Comparison of ENCODE assay signal across 14 mouse cellular contexts in genomic region chr3:123298283-123298682, GRCm38 (mm10). TPM values are rescaled to one million over a fixed set of nuclear protein-coding genes. Genes with fewer than 3 reads are reported as not detected.
DNase-seq lines count a peak whose midpoint lies in the region; ATAC-seq and TF ChIP-seq lines count a peak whose summit lies in the region.
"Had no signal": no experiment of that assay in that cellular context is flagged by ENCODE, and none has a peak within 500 bp of the region (broad histone marks: within the 10 kb centered on the region; RNA-seq: fewer than 3 reads in every experiment).

No protein-coding gene starts in this region.

- H3K9ac ChIP-seq in liver, postnatal 0 days (replicated peaks), result no peak overlapping the region
- H3K9ac ChIP-seq: lung, embryonic 15.5 days; midbrain, embryonic 15.5 days had no signal

- ATAC-seq in liver, postnatal 0 days, result no peak
- ATAC-seq: midbrain, embryonic 15.5 days had no signal

- H3K9me3 ChIP-seq in liver, postnatal 0 days (ENCODE audit: low read length), result no peaks in the 10 kb centered on the region
- H3K9me3 ChIP-seq: limb, embryonic 10.5 days; lung, embryonic 15.5 days; midbrain, embryonic 15.5 days had no signal

- intact Hi-C loops in left cerebral cortex, postnatal 25 days (cut with DNase I), result loop anchor here (1.0 kb wide), 2 partner anchors 31 to 50 kb away; partner anchors contain the start of gene Sec24d
- intact Hi-C loops in heart, postnatal 14 days (cut with DNase I), result no loop called here

- no peak for TF ChIP-seq CTCF in brain, embryonic 14.5 days (IDR thresholded peaks at IDR 0.05; ENCODE audit: borderline replicate concordance, extremely low read depth, insufficient read depth, insufficient read length)
- TF ChIP-seq CTCF in layer of hippocampus, adult 2 months (conservative IDR thresholded peaks at IDR 0.05), result no peak
- no peak for TF ChIP-seq CTCF in liver, postnatal 0 days (IDR thresholded peaks at IDR 0.05; ENCODE audit: low read depth)

- no peak for TF ChIP-seq POLR2A in brain, embryonic 14.5 days (IDR thresholded peaks at IDR 0.05; ENCODE audit: borderline replicate concordance, extremely low read depth, insufficient read depth, insufficient read length, poor library complexity, severe bottlenecking)

- no peak overlapping the region for H3K4me2 ChIP-seq in liver, postnatal 0 days (ENCODE audit: low read depth, low read length)
- H3K4me2 ChIP-seq: lung, embryonic 15.5 days; midbrain, embryonic 15.5 days had no signal

- DNase-seq in brain, embryonic 14.5 days (ENCODE audit: low read depth), result peak; percentile 90
- peak; percentile 74 for DNase-seq in cerebellum, adult 9-11 months
- peak; percentile 89 to 90 for DNase-seq in layer of hippocampus, adult 2 months (ENCODE audit: low spot score in 2 of 2)
- peak; percentile 88 to 98 for DNase-seq in left cerebral cortex, postnatal 25 days (ENCODE audit: low spot score in 2 of 2)
- DNase-seq in kidney, adult 8-10 months, result no peak
- no peak for DNase-seq in adrenal gland, adult 18-20 months (ENCODE audit: low spot score in 2 of 2)
- DNase-seq in heart, postnatal 14 days, result no peak
- DNase-seq in liver, postnatal 0 days, result no peak
- DNase-seq: heart, adult 18-20 months had no signal

- H3K27ac ChIP-seq in layer of hippocampus, adult 2 months, result peak overlapping the region; percentile 61; the same call in 1 of the 2 replicates
- no peak overlapping the region for H3K27ac ChIP-seq in liver, postnatal 0 days (ENCODE audit: low read depth)
- H3K27ac ChIP-seq: limb, embryonic 10.5 days; lung, embryonic 15.5 days; midbrain, embryonic 15.5 days; stomach, postnatal 0 days had no signal

- H3K27me3 ChIP-seq in liver, postnatal 0 days (ENCODE audit: insufficient read depth, low read length), result no peaks in the 10 kb centered on the region
- H3K27me3 ChIP-seq: CH12.LX; lung, embryonic 15.5 days; midbrain, embryonic 15.5 days had no signal

- no peak overlapping the region for H3K4me3 ChIP-seq in layer of hippocampus, adult 2 months
- H3K4me3 ChIP-seq in liver, postnatal 0 days (ENCODE audit: low read depth, low read length), result no peak overlapping the region
- H3K4me3 ChIP-seq: limb, embryonic 10.5 days; lung, embryonic 15.5 days; midbrain, embryonic 15.5 days had no signal

- peaks cover 43% of the 10 kb centered on the region for H3K36me3 ChIP-seq in liver, postnatal 0 days (replicated peaks; ENCODE audit: insufficient read depth, low read length)
- H3K36me3 ChIP-seq: midbrain, embryonic 15.5 days had no signal

- WGBS in liver, postnatal 0 days (ENCODE audit: insufficient replicate concordance), result 83% methylated on average over 9 of the region's 9 CpGs

- TF ChIP-seq EP300 in liver, postnatal 0 days (IDR thresholded peaks at IDR 0.05; ENCODE audit: low read depth), result no peak

- no peaks in the 10 kb centered on the region for H3K4me1 ChIP-seq in liver, postnatal 0 days (ENCODE audit: insufficient read depth)
- H3K4me1 ChIP-seq: limb, embryonic 10.5 days; midbrain, embryonic 15.5 days had no signal

RNA-seq across cellular contexts. Expression of gene Sec24d, which starts 31.0 kb away (rescaled TPM):
- 15.6 and 15.9 TPM in 2 replicates for polyA plus RNA-seq in brain, embryonic 14.5 days (2012; rRNA removed)
- 10 to 100 TPM; 23.8 to 36.0 TPM for total RNA-seq in layer of hippocampus, adult 2 months (2021)
- total RNA-seq in left cerebral cortex, postnatal 25 days (2021), result 10 to 100 TPM; 10.5 to 12.6 TPM
- 100 to 1,000 TPM in 1 of 2 experiments, 10 to 100 TPM in 1; 45.0 to 159 TPM for total RNA-seq in adrenal gland, adult 18-20 months (2021)
- 10 to 100 TPM; 43.5 to 54.0 TPM for total RNA-seq in heart, postnatal 14 days (2021)
- 18.5 and 19.8 TPM in 2 replicates for polyA plus RNA-seq in liver, postnatal 0 days (2015; fragmentation: Nextera tagmentation; extraction: Ambion mirVana)

Comparison
In these comparisons a context has a peak if more than half of its experiments do, and no peak if none do; other contexts are left out.
1. DNase-seq: peak in brain, embryonic 14.5 days (single experiment), cerebellum, adult 9-11 months (single experiment), layer of hippocampus, adult 2 months (2 of 2) and left cerebral cortex, postnatal 25 days (2 of 2); none in kidney, adult 8-10 months (0 of 2), adrenal gland, adult 18-20 months (0 of 2), heart, postnatal 14 days (0 of 2) and liver, postnatal 0 days (single experiment).